Mouse (Mus musculus): ENCODE data around the gene Atp6v0d1.
A peak's percentile ranks its signal among the peaks of the same experiment; 100 is the strongest.

Gene Atp6v0d1

DNA sequence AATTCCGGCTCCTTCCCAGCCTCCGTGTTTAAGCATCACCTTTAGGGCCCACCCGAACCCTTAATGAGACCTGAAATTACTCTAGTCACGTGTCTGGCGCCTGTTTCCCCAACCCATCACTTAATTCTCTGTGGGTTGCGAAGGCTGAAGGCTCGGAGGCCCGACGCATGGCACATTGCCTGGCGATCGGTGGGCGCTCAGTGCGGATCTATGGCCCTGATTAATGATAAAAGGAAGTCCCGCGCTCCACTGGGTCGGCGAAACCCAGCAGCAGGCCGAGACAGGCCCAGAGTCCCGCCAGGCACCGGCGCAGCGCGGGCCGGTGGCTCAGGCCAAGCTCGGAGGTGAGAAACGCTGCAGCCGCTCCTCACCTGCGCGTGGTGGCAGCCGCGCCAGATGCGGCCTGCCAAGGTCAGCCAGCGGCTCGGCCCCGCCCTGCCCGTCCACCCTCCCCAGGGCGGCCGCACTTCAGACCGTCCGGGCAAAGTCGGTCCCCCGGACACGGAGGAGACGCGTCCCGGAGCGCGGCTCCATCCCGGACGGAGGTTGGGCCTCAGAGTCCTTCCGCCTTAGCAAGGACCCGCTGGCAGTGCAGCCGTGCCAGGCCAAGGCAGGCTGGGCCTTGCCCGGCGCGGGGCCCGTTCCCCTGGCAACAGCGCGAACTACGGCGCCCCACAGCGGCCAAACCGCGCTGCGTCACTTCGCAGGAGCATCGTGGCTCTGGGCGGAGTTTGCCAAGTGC is 69.2 kb downstream of the Atp6v0d1 start, which contains the start of gene Zdhhc1:
Zdhhc1 (minus strand) TSS at position 464 of the 742 bp plus-strand sequence.
- peak; percentile 89 for DNase-seq

DNA sequence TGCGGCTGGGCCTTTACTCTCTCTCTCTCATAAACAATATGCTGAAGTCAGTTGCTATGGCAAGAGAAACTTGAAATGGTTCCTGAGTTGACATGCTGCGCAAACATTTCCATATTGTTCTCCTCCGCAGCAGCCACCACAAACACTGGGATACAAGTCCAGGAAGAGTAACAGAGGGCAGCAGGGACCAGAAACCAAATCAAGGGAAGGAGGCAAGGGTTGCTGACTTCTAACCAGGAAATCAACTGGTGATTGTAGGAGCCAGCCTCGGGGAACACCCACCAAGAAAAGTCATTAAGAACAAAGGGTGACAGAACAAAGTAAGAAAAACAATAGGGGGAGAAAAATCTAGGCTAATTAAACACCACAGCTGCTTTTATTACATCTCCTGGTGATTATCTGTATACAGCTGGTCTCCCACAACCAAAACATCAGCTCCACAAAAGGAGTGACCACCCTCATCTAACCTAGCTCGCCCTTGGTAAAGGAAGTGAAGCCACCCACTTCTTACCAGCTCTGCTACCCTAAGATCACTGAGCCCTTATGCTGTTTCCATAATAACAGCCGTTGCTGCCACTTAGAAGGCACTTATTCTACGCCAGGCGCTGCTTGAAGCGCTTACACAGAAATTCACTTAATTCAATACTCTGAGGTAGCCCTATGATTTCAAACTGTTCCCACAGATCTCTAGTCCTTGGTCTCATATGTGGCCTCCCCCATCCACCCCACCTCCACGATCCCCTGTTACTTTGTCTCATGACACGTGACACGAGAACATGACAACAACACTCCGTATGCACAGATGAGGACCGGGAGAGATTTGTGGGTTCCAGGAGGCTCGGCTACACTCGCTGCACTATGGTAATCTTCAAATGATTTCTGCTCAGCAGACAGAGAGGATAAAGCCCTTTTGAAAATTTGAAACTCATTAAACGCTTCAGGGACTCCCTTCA is 70.2 kb downstream of the Atp6v0d1 start:
- DNase-seq: no peak

DNA sequence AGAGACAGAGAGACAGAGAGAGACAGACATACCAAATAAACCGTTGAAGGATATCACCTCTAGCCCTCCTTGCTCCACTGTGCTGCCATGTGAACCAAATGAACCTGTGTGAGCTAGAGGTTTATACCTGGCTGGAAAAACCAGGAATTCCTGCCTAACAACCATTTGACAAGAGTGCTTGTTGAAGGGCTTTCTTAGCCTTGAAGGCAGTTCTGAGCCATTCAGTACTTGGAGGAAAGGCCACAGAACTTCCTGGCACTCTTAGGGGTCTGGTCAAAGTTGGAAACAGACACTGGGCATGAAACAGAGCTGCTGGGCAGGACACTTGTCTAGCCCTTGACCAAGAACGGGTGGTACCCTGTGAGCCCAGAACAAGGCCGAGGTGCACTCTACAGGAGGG is 71.3 kb downstream of the Atp6v0d1 start:
- DNase-seq: no peak

DNA sequence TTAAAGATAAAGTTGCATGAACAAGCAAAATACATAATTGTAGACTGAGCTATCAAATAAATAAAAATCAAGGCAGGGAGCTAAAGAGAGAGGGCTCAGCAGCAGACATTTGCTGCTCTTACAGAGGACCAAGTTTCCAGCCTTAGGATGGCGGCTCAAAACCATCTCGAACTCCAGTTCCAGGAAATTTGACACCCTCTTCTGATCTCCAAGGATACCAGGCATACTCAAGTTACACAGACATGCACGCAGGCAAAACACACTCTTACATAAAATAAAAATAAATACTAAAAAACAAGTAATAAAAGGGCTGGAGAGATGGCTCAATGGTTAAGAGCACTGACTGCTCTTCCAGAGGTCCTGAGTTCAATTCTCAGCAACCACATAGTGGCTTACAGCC is 72.4 kb downstream of the Atp6v0d1 start:
- no peak for DNase-seq

DNA sequence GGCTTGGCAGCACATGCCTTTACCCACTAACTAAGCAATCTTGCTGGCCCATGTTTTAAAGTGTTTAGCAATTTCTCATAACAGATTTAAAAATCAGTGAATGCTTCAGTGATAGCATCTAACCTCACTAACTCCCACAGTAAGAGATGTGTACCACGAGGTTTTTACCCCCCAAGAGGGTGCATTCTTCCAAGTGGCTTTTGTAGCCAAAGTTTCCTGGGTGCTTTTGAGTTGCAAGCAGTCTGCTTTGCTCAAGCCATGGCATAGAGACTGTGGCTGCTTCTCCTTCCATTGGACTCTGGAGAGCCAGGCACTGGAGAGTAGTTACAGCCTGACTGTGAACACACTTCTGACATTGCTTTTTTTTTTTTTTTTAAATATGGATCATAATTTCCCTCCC is 76.6 kb downstream of the Atp6v0d1 start:
- DNase-seq: no peak

DNA sequence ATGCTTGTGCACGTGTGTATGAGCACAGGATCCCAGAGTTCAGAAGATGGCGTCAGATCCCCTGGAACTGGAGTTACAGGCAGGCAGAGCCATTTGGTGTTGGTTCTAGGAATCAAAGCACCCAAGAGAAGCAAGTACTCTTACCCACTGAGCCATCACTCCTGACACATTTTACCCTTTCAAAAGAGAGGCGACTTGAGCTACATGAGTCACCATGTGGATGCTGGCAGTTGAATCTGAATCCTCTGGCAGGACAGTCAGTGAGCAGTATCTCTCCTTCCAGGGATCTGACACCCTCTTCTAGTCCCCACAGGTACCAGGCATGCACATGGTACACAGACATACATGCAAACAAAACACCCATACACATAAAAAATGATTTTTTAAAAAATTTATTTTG is 77.8 kb downstream of the Atp6v0d1 start:
- no peak for DNase-seq

DNA sequence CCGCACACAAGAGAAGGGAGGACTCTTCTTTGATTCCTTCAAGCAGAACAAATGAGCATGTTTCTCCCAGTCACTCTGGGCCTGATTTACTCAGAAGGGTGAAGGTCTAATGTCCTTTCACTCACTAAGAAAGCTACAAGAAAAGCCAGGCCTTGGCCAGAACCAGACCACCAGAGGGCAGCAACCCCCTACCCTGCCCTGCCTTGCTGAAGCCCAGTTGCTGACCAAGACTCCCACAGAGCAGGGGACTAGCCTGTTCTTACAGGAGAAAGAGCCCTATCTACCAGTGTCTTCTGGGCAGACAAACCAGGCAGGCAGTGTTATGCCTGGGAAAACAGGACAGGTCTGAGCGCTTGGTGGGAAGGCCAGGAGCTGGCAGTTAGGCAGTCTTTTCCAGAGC is 81.5 kb downstream of the Atp6v0d1 start:
- DNase-seq: no peak

DNA sequence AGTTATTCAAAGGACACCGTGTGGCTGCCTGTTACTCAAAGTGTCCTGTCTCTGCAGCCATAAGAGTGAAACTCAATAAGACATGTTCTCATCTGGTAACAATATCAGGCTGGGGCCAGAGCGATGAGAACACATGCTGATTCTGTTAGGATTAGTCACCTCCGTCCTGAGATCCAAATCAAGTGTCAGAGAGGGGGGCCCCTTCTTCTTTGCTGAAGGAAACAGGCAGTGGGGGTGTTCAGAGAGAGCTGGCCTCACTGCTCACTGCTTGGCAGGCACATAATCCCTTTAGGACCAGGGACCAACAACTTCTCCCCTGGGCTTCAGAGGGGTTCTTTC is 81.8 kb downstream of the Atp6v0d1 start:
- no peak for DNase-seq

DNA sequence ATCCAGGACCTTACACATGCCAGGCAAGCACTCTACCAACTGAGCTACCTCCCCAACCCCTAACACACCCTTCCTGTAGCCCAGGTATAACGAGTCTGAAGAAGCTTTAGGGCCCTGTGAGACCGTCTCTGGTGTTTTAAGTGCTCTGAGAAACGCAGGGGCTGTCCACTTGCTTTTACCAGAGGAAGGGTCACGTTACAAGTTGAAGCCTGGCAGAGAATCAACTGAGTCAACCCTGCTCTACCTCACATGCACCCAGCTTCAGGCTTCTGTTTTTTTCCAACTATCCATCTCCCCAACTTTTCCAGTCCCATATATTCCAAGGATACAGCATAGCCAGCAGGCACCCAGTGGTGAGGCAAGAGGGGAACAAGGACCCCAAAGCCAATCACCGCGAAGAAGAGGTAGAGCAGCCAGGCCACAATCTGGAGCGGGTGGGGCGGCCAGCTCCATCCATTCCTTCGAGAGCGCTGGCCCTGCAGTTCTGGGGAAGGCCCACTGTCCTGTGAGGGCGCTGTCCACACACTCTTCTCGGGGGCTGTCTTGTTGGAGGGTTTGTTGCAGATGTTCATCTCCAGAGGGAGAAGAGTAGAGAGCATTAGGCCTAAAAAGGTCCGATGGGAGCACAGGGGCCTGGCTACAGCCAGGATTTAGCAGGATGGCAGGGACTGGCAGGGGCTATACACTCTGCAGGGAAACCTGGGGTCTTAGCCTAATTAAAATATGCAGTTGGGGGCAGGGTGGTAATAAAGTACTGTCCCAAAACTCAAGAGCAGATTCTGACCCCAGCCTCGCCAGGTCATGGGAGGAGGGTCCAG is 82.4 kb downstream of the Atp6v0d1 start:
- DNase-seq: peak; percentile 49

DNA sequence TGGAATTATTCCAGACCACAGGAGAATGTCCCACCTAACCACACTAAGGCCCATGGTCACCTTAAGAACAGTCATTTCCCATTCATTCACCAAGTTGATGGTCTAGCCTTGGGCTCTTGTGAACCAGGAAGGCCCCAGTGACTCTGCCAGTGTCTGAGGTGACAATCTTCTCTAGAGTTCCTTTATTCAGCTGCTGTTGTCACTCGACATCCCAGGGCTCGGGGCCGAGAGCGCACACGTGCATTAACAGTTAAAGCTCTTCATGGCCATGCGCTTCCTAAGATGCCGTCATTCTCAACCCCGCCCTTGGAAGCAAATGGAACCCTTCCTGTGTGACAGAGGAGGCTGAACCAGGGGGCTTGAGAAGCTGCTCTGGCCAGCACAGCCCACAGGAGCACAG is 83.7 kb downstream of the Atp6v0d1 start:
- DNase-seq: no peak

DNA sequence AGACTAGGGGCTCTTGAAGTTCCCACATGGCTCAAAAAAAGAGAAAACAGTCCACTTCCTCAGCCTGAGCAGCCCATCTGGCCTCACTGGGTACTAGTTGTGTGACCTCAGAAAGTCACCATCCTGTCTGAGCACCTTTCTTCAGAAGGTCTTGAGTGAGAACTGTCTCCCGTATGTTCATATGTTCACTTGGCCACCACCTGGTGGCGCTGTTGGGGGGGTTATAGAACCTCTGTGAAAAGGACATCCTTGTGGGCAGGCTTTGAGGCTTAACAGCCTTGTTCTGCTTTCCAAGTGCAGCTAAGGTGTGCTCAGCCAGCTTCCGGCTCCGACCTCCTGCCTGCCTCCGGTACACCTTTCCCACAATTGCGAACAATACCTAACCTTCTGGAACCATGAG is 84.4 kb downstream of the Atp6v0d1 start:
- DNase-seq: no peak

DNA sequence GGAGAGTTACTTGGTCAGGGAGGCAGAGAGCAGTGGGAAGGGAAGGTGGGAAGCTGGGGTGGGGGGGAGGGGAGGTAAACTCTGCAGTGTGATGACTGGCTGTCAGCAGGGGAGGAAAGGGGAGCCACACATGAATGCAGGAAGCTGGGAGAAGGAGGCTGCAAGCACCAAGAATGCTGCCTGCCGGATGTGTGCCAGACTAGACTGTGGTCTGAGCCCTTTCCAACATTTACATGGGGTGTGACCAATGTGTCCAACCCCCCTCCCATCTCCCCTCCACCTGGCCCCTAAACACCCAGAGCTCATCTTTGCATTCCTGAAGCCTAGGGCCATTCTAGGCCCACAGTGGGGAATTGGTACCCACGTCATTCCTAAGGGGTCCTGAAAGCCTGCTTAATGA is 84.8 kb downstream of the Atp6v0d1 start:
- no peak for DNase-seq

DNA sequence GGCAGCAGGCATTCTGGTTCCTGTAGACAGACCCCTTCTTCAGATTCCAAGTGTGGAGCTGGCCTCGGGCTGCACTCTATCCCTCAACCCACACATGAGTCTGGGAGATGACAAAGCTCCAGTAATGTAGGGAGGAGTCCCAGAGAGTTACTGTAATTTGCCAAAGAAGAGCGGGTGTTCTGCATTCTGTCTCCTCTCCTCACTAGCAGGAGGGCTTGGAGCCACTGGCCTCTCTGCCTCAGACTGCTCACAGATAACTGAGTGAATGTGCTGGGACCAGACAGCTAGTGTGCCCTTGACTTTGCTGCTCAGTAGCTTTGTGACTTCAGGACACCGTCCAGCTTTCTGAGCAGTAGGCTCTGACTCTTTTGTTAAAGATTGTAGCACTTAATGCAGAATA is 88.1 kb downstream of the Atp6v0d1 start:
- DNase-seq: no peak

DNA sequence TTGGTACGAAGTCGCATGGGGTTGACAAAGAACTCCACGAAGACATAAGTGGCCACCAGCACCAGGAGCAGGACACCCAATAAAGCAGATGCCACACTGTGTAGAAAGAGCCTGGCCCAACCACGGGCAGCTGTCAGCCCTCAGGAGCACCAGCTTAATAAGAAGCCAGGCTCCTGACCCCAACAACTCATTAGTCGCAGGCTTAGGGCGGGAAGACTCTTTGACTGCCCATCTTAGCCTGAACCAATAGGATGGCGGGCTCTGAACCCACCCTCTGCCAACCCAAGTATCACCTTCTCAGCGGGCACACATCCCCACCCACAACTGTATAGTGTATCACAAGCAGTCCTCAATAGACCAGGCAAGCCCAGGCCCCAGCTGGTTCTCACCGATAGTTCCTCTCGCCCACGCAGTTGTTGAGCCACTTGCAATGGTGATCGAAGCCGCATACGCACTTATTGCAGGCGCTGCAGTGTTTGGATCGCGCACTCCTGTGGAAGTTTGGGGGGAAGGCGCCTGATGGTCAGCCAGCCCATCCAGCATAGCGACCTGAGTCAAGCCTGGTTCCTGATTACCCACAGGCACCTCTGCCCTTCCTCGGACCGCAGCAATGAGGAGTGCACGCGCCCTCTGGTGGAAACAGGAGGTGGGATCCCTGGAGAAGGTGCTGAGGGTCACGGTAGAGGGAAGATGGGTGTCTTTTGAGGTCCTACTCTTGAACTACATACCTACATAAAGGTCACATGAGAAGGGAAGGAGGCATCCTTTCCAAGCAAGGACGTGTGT is 89.0 kb downstream of the Atp6v0d1 start:
- peak; percentile 78 for DNase-seq

DNA sequence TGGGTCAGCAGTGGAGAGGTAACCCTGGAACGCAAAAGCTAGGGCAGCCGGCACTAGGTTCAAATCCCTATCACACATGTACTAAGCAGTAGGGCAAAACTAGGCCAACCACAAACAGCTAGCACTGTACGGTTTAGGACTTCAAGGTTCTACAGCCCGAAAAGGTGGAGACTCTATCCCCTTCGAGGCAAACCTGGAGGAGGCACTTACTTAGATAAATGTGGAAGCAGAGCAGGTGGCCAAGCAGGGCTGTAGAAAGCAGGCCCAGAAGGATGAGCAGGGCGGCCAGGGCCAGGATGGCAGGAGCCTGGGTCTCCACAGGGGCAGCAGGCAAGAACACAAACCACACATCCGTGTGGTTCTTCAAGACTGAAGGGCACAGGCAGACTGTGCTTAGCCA is 89.7 kb downstream of the Atp6v0d1 start:
- DNase-seq: no peak

DNA sequence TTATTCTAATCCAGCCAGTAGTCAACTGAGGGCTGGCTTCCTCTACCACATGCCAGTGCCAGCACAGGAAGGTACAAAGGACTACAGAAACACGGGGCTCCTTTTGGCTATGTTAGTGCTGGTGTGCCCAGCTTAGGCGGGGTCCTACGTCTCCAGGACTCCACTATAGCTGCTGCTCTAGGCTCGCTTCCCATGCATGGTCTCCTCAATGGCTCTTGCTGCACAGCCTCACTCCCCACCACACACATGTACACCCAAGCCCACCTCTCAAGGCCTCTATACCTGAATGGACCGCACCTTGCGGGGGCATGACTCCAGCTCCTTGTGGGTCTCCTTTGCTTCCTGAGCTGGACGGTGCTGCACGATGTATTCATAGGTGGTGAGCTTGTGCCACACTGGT is 90.1 kb downstream of the Atp6v0d1 start:
- DNase-seq: no peak

DNA sequence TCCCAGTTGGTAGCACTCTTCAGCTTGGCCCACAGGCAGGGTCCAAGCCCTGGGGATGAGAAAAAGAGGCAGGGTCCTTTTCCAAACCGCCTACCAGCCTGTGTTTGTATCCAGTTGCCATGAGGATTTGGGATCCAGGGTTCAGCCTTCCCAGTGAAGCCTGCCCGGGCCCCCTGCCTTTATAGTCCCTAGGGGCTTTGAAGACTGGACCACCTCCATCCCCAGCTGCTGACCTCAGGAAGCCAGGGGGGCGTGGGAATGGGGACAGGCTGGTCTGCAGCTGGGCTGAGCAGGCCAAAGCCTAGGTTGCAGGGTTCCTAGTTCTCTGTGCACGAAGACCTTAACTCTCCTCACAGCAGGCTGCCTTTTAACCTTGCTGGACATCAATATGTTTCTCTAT is 90.6 kb downstream of the Atp6v0d1 start:
- DNase-seq: no peak

DNA sequence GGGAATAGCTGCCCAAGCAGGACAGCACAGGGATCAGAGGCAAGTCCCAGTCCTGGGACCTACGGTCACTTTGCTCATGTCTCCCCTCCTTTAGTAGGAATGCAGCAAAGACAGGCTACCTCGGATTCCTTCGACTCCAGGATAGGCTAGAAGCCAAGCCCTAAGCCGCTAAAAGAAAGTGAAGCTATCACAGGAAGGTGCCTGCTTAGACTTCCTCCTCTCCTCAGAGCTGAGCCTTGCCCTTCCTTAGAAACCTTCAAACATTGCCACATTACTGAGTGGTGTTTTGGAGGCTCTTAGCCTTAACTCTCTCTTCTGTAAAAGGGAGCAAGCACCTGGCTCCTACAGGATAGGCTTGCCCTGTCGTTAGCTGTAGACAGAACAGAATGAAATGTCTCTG is 91.2 kb downstream of the Atp6v0d1 start:
- DNase-seq: no peak
